Mouse (Mus musculus) monocyte, adult 2 months (primary cell): ENCODE measurements around the gene Stat1.

Experiments used
- DNase-seq, 2 experiments: peaks; one replicate each; pipeline ENCODE4 v3.0.0; 2022; ENCODE audit warnings: low spot score in 2 of 2, low read depth in 1 of 2

Gene Stat1

DNA sequence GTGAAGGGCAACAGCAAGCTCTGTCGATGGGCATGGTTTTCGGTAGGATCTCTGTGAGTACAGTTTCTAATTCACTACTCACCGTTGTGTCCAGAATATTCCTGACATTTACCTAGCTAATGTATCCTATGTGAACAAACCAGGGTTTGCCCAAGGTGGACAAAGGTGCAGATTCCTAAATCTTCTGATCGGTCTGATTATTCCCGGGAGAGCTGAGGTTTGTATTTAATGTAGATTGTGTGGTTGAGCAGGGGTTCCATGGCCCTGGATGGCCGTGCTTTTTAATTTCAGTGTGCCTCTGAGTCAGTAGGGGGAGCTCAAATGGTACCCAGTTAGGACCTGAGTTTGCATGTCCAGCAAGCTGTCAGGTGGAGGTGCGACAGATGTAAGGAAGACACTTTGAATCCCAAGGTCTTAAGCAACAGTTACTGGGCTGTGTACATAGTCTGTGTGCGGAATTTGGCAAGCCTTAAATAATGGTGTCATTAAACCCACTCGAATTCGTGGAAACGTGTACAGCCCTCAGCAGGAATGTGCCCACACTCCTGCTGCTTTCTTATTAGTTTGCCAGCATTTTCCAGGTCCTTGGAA is 12.6 kb downstream of the Stat1 start:
- no peak for DNase-seq

DNA sequence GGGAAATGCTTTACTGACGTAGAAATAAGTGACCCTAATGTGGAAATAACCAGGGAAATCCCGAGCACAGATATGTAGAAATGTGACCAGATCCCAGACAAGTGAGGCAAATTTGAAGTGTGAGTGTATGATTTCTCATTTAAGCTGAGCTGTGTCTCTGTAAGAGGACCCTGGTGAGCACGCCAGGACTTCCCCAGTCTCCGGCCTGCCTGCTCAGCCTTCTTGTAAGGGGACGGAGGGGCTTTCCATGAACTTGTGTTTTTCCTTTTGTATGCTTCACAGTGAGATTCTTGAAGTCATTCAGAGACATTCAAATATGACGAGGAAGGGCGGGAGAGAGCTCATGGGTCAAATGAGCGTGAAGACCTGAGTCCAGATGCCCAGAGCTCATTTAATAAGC is 14.0 kb downstream of the Stat1 start:
- DNase-seq: no peak

DNA sequence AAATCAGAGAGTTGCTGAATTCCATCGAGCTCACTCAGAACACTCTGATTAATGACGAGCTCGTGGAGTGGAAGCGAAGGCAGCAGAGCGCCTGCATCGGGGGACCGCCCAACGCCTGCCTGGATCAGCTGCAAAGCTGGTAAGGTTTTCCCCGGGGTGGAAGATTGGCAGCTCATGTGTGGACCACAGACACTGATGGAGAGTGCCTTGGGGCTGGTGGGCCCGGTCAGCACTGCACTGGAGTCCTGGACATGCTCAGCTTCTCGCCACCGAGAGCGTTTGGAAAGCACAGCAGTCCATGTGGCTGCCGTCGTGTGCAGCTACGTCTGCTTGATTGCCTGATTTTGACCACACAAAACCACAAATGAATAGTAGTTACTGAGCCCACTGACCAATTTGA is 18.1 kb downstream of the Stat1 start:
- no peak for DNase-seq

DNA sequence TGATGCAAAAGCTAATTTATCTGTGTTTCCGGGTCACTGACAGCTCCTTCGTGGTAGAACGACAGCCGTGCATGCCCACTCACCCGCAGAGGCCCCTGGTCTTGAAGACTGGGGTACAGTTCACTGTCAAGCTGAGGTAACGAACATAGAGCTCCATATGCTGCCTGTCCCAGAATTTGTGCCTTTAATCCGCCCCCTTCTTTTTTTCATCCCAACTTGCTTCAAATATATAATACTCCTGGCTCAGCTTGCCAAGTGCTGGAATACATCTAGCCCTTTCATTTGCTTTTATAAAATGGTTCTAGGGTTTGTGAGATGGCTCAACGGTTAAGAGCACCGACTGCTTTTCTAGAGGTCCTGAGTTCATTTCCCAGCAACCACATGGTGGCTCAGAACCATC is 21.3 kb downstream of the Stat1 start:
- no peak for DNase-seq

DNA sequence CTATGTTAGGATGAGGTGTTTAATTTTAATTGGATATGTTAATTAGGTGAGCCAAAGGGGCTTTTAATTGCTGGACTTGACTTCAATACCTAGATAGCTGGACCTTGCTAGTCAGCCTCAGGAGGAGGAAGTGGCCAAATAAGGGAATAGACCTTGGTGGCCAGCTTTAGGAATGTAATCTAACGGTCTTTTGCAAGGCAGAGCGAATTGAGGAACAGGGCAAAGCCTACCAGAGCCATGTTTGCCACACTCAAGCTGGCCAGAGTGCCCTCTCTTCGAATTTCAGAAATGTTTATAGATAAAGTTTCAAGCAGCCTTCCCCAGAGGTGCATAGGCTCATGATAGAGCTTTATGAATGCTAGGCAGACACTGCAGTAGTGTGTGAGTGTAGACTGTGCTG is 22.2 kb downstream of the Stat1 start:
- no peak for DNase-seq

DNA sequence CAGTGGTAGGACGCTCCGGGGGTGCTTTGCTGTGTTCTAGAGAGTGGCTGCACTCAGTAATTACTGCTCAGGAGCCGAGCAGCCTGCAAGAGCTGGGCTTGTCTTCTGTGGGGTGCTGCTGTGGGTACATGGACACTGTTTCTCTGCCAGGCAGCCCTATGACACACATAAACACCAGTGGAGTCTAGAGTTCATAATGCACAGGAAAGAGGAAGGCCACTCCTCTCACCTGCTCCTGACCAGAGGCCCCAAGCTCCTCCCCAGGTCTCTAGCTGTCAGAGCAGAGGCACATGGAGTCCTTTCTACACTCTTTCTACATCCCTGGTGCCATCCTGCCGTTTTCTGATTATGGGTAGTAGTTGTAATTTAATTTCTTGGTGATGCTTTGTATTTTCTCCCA is 22.9 kb downstream of the Stat1 start:
- DNase-seq: no peak

DNA sequence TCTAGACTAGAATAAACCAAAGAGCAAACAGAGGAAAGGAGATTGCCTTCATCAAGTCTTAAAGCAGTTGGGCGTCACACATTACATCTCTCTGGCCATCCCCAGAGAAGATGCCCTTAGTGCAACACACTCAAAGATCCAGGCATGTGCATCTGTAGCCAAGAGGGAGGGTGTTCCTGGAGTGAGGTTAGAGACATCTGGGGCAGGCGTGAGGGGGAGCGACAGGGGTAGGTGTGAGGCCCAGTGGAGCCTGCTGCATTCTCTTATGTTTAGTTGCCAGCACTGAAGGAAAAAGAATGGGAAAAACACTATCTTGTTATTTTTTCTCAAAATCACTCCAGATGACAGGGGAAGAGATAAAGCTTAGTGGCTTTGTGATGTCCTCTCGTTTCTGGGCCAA is 24.0 kb downstream of the Stat1 start:
- no peak for DNase-seq

DNA sequence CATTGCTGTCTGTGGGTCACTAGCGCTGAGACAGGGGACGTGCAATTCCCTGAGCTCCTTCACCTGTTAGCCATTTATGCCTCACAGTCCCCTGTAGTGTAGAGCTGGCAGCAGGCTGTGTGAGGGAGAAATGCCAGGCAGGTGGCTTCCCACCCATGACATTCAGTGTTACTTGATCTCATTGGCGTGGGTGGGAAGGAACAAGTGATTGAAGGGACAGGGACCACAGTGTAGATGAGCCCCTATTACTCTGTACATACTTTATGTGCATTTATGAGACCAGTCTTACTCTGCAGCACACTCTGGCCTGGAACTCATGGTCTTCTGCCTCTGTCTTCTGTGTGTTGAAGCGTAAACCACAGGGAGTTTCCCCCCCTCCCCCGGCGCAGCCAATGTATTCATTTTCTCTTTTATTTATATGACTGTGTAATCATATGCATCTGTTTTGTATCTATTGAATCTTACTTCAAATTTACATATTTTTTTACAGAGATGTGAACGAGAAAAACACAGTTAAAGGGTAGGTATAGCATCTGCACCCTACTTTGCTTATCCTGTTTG is 24.4 kb downstream of the Stat1 start:
- no peak for DNase-seq

DNA sequence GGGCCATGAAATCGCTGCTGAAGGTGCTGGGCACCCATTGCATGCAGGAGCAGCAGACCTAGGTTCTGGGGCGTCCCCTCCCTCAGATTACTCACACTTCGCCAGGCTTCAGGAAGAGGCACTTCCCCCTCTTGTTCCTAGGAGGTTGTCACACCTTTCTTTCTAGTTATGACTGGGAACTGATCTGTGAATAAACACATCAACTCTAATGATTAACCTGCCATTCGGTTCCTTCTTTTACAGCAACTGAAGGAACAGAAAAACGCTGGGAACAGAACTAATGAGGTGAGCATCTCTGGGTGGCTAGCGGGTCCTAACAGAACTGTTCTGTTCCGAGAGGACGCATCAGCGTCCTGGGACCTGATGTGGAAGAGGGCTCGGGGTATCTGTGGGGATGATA is 25.7 kb downstream of the Stat1 start:
- no peak for DNase-seq

DNA sequence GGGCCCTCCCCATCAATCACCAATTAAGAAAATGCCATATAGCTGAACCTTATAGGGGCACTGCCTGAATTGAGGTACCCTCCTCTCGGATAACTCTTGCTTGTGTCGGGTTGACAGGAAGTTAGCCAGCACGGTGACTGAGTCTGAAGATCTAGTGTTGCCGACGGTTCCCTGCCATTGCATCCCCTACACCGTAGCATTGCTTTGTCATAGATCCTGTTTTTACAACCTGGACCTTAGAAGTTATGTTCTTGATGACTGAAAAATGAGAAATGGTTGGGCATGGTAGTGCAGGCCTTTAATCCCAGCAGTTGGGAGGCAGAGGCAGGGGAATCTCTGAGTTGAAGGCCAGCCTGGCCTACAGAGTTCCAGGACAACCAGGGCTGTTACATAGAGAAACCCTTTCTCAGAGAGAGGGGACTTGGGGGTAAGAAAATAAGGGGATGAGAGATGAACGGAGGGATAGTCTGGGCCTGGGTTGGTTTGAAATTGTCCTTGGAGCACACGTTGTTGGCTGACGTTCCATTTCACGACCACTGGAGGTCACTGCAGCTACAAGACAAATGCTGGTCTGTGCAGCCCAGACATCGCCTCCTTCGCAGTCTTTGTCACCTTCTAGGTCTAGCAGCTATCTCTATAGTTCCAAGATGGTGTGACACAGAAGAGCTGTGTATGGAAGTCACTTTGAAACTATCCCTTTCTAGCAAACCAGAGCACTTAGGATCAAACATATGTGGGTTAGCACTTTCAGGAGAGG is 27.2 kb downstream of the Stat1 start:
- DNase-seq: no peak

DNA sequence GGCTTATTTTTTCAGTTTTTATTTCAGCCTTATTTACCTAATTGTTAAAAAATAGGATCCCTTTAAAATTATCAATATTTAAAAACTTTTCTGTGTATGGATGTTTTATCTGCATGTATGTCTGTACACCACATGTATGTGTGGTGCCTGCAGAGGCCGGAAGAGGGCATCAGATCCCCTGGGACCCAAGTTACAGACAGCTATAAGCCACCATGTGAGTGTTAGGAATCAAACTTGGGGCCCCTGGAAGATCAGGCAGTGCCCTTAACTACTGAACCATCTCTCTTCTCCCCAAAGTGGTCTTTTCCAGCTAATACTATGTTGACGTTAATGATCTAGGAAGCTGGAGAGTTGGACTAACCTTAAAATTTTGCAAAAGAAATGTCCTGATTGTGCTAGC is 28.2 kb downstream of the Stat1 start:
- DNase-seq: no peak

DNA sequence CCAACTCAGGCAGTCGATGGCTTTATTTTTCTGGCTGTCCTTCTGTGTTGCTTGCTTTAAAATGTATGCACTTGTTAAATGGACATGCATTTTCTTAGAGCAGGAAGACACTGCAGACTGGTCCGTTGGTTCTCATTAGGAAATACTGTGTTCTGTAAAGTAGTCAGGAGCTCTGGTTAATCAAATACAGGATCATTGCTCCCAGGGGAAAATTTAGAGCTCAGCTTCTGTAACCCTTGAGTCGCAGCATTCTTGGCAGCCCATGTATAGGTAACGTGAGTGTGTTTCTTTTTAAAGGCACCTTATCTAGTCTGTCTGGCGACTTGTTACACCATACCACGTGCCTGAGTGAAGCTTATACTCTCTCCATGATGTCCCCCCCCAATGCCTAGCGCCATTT is 28.9 kb downstream of the Stat1 start:
- no peak for DNase-seq

DNA sequence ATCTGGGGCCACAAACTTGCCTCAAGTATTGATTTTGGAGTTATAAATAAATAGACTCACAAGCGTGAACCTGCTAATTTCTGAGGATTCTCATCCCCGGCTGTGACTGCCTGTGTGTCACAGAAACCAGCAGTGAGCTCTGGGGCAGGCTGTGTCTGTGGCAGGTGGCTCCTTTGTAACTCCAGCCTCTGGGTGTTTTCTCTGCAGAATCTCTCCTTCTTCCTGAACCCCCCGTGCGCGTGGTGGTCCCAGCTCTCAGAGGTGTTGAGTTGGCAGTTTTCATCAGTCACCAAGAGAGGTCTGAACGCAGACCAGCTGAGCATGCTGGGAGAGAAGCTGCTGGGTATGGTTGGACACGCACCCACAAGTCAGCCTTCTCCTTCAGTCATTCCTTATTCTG is 29.5 kb downstream of the Stat1 start:
- no peak for DNase-seq

DNA sequence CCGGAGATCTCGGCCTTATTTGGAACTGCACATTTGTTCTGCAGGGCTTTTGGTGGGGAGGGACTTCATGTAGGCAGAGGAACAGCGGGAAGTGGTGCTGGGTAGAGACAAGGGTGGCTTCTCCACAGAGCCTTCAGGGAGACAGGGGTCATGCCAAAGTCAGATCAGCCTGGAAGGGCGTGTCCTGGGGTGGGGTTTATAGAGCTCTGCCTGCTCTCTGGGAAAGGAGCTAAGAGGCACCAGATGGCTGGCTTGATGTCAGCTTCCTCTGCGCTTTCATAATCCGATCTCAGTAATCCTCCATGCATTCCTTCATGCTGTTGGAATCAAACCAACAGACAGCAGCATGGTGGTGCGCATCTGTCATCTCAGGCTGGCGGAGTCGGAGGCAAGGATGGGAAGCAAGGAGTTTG is 30.7 kb downstream of the Stat1 start:
- no peak for DNase-seq

DNA sequence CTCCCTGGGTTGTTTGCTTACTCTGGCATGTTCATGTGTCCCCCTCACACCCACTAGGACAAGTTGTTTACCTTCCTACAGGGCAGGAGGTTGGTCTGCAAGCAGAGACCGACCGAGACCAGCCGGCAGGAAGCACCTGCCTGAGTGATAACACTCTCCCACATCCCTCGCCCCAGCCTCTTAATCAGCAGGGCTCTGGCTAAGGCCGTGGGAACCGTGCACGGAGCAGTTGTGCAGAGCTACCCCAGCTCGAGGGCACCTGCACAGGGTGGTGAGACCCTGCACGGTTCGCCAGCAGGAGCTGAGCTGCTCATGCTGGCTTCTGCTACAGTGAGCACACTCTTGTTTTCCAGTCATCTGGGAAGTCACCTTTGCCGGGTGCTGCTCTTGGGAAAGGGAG is 31.4 kb downstream of the Stat1 start:
- no peak for DNase-seq

DNA sequence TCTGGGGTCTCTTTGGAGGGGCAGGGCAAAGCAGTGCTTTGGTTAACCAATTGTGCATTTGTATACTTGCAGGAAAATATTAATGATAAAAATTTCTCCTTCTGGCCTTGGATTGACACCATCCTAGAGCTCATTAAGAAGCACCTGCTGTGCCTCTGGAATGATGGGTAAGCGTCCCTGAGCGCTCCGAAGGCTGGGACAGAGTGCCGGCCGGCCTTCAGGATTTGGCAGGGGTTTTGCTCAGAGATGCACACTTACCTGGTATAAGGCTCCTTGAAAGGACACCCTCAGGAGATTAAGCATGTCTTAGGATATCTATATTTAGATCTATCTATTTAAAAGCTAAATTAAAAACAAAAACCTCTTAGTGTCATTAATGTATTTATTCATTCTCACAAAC is 31.9 kb downstream of the Stat1 start:
- no peak for DNase-seq

DNA sequence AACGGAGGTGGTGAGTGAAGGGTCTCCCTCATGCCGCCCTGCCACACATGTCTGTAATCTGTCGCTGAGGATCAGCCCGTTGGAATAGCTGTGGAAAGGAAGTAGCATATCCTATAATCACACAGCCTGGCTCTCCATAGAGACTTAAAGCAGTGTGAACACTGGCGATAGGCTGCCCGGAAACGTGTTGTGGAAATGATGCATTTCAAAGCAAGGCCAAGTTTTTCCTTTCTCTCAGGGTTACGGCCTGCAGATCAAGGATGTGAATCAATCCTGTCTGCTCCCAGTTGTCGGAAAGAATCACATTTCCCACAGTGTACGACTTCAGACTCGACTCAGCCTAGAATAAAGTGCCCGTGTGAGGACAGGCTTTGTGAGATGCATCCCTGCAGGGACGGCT is 33.1 kb downstream of the Stat1 start:
- DNase-seq: no peak

DNA sequence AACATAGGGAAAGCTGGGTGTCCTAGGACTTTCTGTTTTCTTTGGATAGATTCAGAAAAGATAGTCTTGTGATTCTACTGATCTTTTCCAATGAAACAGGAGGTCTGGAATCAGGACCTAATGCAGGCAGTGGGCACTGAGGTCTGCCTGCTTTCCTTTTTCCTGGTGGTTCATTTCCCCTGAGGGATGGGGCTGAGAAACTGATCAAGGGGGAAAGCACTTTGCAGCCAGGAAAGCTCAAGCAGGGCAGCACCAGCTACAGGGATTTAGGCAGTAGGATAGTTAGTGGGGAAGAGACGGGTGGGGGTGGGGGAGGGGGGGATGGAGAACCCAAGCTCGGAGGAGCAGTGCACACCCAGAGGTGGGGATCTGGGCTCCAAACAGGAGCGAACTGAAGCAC is 33.7 kb downstream of the Stat1 start:
- DNase-seq: no peak

DNA sequence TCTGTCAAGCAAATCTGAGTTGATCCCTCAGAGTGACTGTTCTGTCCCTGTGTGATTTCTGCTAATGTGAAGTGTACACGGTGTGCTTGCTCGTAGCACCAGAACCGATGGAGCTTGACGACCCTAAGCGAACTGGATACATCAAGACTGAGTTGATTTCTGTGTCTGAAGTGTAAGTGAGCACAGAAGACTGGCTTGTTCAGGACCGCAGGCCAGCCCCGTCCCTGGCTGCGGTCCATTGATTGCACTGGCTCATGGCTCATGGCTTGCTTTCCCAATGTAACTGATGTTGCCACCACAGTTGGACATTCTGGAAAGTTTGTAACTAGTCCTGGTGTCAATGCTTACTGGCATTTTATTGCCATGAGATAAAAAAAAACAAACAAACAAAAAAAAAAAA is 35.6 kb downstream of the Stat1 start:
- DNase-seq: no peak

DNA sequence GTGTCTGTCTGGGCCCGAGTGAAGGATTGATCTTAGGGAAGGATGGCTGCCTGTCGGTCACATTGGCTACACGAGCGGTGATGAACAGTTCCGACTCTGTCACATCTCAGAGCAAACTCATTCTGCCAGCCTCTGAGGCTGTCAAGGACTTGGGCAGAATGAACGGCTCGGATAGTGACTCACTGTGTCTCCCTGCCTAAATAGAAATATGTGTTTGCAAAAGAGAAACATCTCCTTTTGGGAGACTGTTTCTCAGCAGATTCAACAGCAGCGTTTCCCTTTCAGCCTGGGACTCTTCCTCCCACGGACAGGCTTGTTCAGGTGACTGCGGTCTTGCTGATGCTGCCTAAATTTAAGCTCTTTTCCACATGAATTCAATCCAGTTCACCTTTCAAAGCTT is 37.1 kb downstream of the Stat1 start:
- DNase-seq: no peak

DNA sequence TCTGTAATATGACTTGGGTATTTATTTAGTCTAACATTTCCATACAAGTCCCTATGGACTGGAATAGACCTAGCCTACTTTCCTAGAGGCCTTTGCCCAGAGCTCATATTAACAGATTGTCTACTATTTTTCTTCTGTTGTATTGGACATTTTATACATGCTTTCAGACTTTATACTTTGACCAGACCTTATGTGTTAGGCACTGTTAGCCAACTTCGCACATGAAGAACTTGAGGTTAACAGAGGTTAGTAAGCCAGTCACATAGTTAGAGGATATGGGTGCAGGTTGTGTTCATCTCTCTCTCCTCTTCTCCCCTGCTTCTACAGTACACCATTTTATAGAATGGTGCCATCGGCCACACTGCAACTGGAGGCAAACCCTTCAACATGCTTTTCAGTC is 38.8 kb downstream of the Stat1 start:
- DNase-seq: no peak

DNA sequence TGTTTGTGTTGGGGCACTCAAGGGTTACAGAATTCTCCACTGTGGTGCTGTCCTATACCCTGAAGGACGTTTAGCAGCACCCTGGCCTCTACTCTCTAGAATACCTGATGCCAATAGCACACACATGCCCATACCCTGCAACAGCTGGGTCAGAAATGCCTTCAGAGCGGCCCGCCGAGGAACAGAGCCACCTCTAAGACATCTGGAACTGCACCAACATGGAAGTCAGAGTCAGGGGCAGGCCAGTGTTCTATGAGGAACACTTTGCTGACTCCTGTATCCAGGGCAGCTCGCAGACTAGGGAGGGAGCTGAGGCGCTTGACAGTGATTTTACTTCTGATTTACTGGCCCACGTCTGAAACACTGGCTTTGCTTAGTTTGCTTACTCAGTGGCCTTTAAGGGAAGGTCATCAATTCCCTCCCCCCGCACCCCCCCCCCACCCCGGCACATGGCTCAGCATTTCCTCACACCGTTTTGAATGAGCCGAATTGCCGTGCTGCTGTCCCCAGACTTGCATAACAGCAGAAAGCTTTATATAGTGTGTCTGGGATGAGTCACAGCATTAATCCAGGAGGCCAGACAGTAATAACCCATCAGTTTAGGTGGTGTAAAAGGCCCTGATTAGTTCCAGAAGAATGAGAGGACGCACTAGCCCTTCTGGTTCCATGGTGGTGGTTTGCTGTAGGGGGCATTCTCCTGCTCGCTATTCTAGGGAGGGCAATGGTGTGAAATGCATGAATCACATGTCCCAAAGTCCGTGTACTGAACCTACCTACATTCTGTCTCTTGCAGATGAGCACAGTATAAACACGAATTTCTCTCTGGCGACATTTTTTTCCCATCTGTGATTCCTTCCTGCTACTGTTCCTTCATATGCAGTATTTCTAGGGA is 39.5 kb downstream of the Stat1 start:
- no peak for DNase-seq
